Mouse (Mus musculus): Measurements from ENCODE around the gene Fto. TPM values are rescaled to one million over a fixed set of nuclear protein-coding genes. Genes with fewer than 3 reads are reported as not detected.

Fto gene
- polyA plus RNA-seq (2012; rRNA removed) = 25.6 and 39.7 TPM in 2 replicates

GRCm38 (mm10) chr8:91312835-91313832 is at the start of gene Fto, which contains the start of gene Rpgrip1l:
Gene Fto (plus strand): TSS chr8:91313525.
Gene Rpgrip1l (minus strand): TSS chr8:91313262.
- WGBS = under 1% methylated on average over 59 of the region's 59 CpGs
- H3K4me3 ChIP-seq (replicated peaks; ENCODE audit: extremely low read depth, low read depth, low read length) = peak within 1 kb of the TSS; percentile 87
- peak; percentile 90 for DNase-seq
- peak; percentile 68; the same call in 1 of the 2 replicates for TF ChIP-seq POLR2A (IDR thresholded peaks at IDR 0.05; ENCODE audit: borderline replicate concordance, extremely low read depth, low read depth, low read length)
- no peak for TF ChIP-seq CTCF (IDR thresholded peaks at IDR 0.05; ENCODE audit: insufficient read depth, low read length)
- H3K4me1 ChIP-seq (ENCODE audit: control insufficient read depth, insufficient read depth, low read length) = no peaks in the 10 kb centered on the region; the same call in 1 of the 2 replicates

GRCm38 (mm10) chr8:91263939-91264338 is 49.4 kb upstream of the Fto start:
- no peak for TF ChIP-seq CTCF (IDR thresholded peaks at IDR 0.05; ENCODE audit: insufficient read depth, low read length)
- no peak for TF ChIP-seq POLR2A (IDR thresholded peaks at IDR 0.05; ENCODE audit: borderline replicate concordance, extremely low read depth, low read depth, low read length)
- no peak overlapping the region for H3K4me3 ChIP-seq (replicated peaks; ENCODE audit: extremely low read depth, low read depth, low read length)
- DNase-seq = no peak
- 82% methylated on average over 3 of the region's 3 CpGs for WGBS
- H3K4me1 ChIP-seq (ENCODE audit: control insufficient read depth, insufficient read depth, low read length) = no peaks in the 10 kb centered on the region

DNA sequence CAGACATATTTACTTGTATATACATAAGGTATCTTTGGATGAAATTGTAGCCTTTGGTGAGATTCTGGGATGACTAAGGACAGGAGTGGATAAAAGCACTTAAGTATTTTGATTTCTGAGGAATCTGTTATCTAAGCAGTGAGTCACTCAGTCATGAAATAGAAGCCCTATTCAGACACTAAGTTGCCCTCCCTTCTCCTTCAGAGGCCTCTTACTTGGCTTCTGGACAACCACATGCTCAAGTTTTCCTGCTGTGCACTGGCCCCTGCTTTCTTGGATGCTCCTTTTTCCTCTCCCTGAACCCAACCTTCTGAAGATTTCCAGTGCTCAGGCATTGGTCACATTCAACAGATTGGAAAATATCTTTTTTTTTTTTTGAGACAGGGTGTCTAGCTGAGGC is 48.8 kb upstream of the Fto start:
- Histone ChIP-seq H3K4me3 (replicated peaks; ENCODE audit: extremely low read depth, low read depth, low read length) (no peak overlapping the region), H3K4me1 (ENCODE audit: control insufficient read depth, insufficient read depth, low read length) (no peaks in the 10 kb centered on the region)
- TF ChIP-seq CTCF (IDR thresholded peaks at IDR 0.05; ENCODE audit: insufficient read depth, low read length) (no peak), POLR2A (IDR thresholded peaks at IDR 0.05; ENCODE audit: borderline replicate concordance, extremely low read depth, low read depth, low read length) (no peak)
- no peak for DNase-seq

- no peak for TF ChIP-seq POLR2A (IDR thresholded peaks at IDR 0.05; ENCODE audit: borderline replicate concordance, extremely low read depth, low read depth, low read length)
- TF ChIP-seq CTCF (IDR thresholded peaks at IDR 0.05; ENCODE audit: insufficient read depth, low read length) = no peak
- DNase-seq = no peak
- H3K4me3 ChIP-seq (replicated peaks; ENCODE audit: extremely low read depth, low read depth, low read length) = no peak overlapping the region
- 72% methylated on average over 2 of the region's 2 CpGs for WGBS
- H3K4me1 ChIP-seq (ENCODE audit: control insufficient read depth, insufficient read depth, low read length) = no peaks in the 10 kb centered on the region
Observed at GRCm38 (mm10) chr8:91269374-91269958, 43.9 kb upstream of the Fto start.

DNA sequence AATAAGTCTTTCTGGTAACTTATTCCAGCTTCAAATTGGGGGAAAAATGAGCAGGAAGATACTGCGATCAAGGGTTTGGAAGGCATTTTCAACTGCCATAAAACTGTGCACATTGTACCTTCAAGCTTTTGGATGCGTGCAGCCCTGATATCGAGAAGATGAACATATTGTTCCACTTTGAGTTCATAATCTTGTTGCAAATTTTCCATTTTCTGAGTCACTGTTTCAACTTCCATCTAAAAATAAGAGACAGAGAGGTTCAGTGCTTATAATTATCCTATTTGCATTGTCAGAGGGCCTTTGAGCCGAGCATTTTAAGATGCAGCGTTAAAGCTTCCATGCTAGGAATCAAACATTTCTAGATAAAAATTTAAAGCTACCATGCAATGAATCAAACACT is 39.8 kb upstream of the Fto start:
- TF ChIP-seq POLR2A (IDR thresholded peaks at IDR 0.05; ENCODE audit: borderline replicate concordance, extremely low read depth, low read depth, low read length) (no peak), CTCF (IDR thresholded peaks at IDR 0.05; ENCODE audit: insufficient read depth, low read length) (no peak)
- Histone ChIP-seq H3K4me3 (replicated peaks; ENCODE audit: extremely low read depth, low read depth, low read length) (no peak overlapping the region), H3K4me1 (ENCODE audit: control insufficient read depth, insufficient read depth, low read length) (no peaks in the 10 kb centered on the region)
- 95% methylated on average over 5 of the region's 5 CpGs for WGBS
- DNase-seq = no peak

- TF ChIP-seq CTCF (IDR thresholded peaks at IDR 0.05; ENCODE audit: insufficient read depth, low read length) (no peak), POLR2A (IDR thresholded peaks at IDR 0.05; ENCODE audit: borderline replicate concordance, extremely low read depth, low read depth, low read length) (no peak)
- no peak for DNase-seq
- Histone ChIP-seq H3K4me1 (ENCODE audit: control insufficient read depth, insufficient read depth, low read length) (peaks cover 2% of the 10 kb centered on the region; the same call in 1 of the 2 replicates), H3K4me3 (replicated peaks; ENCODE audit: extremely low read depth, low read depth, low read length) (no peak overlapping the region)
- 90% methylated on average over 2 of the region's 2 CpGs for WGBS
Observed at GRCm38 (mm10) chr8:91276337-91276736, 37.0 kb upstream of the Fto start.

GRCm38 (mm10) chr8:91278060-91278459 is 35.3 kb upstream of the Fto start:
- 84% methylated on average over 5 of the region's 5 CpGs for WGBS
- H3K4me1 ChIP-seq (ENCODE audit: control insufficient read depth, insufficient read depth, low read length) = peaks cover 4% of the 10 kb centered on the region; the same call in 1 of the 2 replicates
- H3K4me3 ChIP-seq (replicated peaks; ENCODE audit: extremely low read depth, low read depth, low read length) = no peak overlapping the region
- no peak for DNase-seq
- no peak for TF ChIP-seq CTCF (IDR thresholded peaks at IDR 0.05; ENCODE audit: insufficient read depth, low read length)
- TF ChIP-seq POLR2A (IDR thresholded peaks at IDR 0.05; ENCODE audit: borderline replicate concordance, extremely low read depth, low read depth, low read length) = no peak

GRCm38 (mm10) chr8:91280467-91281212 is 32.7 kb upstream of the Fto start:
- peaks cover 4% of the 10 kb centered on the region; the same call in 1 of the 2 replicates for H3K4me1 ChIP-seq (ENCODE audit: control insufficient read depth, insufficient read depth, low read length)
- TF ChIP-seq CTCF (IDR thresholded peaks at IDR 0.05; ENCODE audit: insufficient read depth, low read length) (no peak), POLR2A (IDR thresholded peaks at IDR 0.05; ENCODE audit: borderline replicate concordance, extremely low read depth, low read depth, low read length) (no peak)
- no peak overlapping the region for H3K4me3 ChIP-seq (replicated peaks; ENCODE audit: extremely low read depth, low read depth, low read length)
- no peak for DNase-seq
- 54% methylated on average over 11 of the region's 11 CpGs for WGBS

DNA sequence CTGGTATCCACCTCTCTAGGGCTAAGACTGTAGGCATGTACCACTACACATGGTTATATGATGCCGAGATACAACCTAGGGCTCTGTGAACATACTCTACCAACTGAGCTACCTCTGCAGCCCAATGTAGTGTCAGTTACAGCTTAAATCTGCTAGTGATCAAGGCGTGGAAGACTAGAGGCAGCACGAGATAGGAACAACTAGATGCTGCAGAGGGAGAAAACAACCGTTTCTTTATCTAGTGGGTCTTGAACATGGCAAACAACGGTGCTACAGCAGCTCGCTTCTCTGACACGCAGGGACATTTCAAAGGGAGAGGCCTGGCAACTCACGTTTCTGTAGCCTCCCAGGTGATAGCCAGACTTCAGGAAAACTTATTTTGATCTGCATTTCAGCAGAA is 31.8 kb upstream of the Fto start:
- 89% methylated on average over 8 of the region's 8 CpGs for WGBS
- no peak overlapping the region for H3K4me3 ChIP-seq (replicated peaks; ENCODE audit: extremely low read depth, low read depth, low read length)
- no peak for DNase-seq
- peaks cover 4% of the 10 kb centered on the region; the same call in 1 of the 2 replicates for H3K4me1 ChIP-seq (ENCODE audit: control insufficient read depth, insufficient read depth, low read length)
- TF ChIP-seq POLR2A (IDR thresholded peaks at IDR 0.05; ENCODE audit: borderline replicate concordance, extremely low read depth, low read depth, low read length) (no peak), CTCF (IDR thresholded peaks at IDR 0.05; ENCODE audit: insufficient read depth, low read length) (no peak)

Measured in lung, adult 2 months (tissue).